Mouse (Mus musculus) E14TG2a.4 (cell line): ENCODE results near the gene Trdmt1.
A peak's percentile ranks its signal among the peaks of the same experiment; 100 is the strongest.

Source experiments
- CTCF ChIP-seq: conservative IDR thresholded peaks from 2 replicates; pipeline ENCODE4 v1.5.1; 2014; ENCODE audit warnings: low read length
- NANOG ChIP-seq: IDR thresholded peaks from 2 replicates; pipeline ENCODE4 v1.6.1; 2014; ENCODE audit warnings: borderline replicate concordance, low read length, mixed read lengths

DNA sequence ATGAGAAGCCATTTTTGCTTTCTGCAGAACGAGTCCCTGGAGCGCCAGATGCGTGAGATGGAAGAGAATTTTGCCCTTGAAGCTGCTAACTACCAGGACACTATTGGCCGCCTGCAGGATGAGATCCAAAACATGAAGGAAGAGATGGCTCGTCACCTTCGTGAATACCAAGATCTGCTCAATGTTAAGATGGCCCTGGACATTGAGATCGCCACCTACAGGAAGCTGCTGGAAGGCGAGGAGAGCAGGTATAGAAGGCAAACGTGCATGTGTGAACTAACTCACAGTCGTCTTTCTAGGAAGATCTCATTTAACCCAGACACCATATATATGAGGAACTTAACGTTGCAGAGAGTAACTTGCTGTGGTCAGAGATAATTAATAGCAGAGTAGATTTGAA is 35.5 kb upstream of the Trdmt1 start:
- TF ChIP-seq CTCF (peak; percentile 42), NANOG (no peak)
